Mouse (Mus musculus) liver, adult 2 months (tissue): ENCODE data around the gene S1pr1.

ENCODE experiments used
- CTCF ChIP-seq: fragments of 200-500 bp; IDR thresholded peaks from 2 replicates; pipeline ENCODE4 v1.5.1; 2011; ENCODE audit warnings: low read depth, low read length, control low read depth
- POLR2A ChIP-seq: fragments of 200-500 bp; IDR thresholded peaks from 2 replicates; pipeline ENCODE4 v1.6.1; 2011; ENCODE audit warnings: low read length, control low read depth; ENCODE audit not compliant: insufficient read depth; ENCODE audit errors: extremely low read depth

DNA sequence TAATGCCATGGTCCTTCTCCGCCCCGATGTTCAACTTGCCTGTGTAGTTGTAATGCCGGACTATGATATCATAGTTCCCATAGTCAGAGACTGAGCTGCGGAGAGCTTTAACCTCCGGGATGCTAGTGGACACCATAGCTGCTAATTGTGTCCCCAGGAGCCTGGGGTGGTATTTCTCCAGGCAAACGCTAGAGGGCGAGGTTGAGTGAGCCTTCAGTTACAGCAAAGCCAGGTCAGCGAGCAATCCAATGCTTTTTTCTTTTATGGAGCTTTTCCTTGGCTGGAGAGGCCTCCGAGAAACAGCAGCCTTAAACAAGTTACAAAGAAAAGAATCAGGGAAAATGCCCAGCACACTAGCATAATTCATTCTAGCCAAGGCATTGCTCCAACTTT is 2.1 kb downstream of the S1pr1 start:
- peak; percentile 88 for TF ChIP-seq CTCF
- TF ChIP-seq POLR2A: no peak
